Comparison of ENCODE assay signal across 9 mouse cellular contexts in the genomic region with DNA sequence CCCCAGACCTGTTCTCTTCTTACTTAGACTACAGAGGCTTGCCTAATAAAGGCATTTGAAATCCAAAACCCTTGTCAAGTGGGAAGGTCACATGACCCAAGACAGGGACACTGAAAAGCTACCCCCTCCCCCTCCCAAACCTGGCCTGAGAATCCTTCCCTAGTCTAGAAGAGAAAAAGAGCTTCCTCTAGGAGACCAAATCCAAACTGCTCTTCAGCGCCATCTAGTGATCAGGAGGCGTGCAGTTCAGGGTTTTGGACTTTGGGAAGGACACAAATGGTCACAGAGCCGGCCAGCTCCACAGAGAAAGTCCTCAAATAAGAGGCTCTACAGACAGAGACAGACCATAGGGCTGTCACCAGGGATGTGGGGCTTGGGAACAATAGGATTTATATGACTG. TPM values are rescaled to one million over a fixed set of nuclear protein-coding genes. Genes with fewer than 3 reads are reported as not detected.
DNase-seq lines count a peak whose midpoint lies in the region; ATAC-seq and TF ChIP-seq lines count a peak whose summit lies in the region.
"Had no signal": no experiment of that assay in that cellular context is flagged by ENCODE, and none has a peak within 500 bp of the region (broad histone marks: within the 10 kb centered on the region; RNA-seq: fewer than 3 reads in every experiment).

No protein-coding gene starts in this region.

- no peak overlapping the region for H3K4me2 ChIP-seq in lung, embryonic 14.5 days
- H3K4me2 ChIP-seq: lung, embryonic 15.5 days had no signal

- H3K9ac ChIP-seq in lung, embryonic 14.5 days: no peak overlapping the region
- H3K9ac ChIP-seq: lung, embryonic 15.5 days had no signal

- no peak; the same call in 1 of the 2 replicates for ATAC-seq in lung, embryonic 14.5 days (ENCODE audit: insufficient read depth)

- no peaks in the 10 kb centered on the region for H3K36me3 ChIP-seq in lung, embryonic 14.5 days (ENCODE audit: insufficient read depth)
- H3K36me3 ChIP-seq: lung, embryonic 15.5 days had no signal

- peak; percentile 37 for DNase-seq in CD4-positive helper T cell, adult 2 months (ENCODE audit: low read depth, low spot score)
- DNase-seq in R1 (ENCODE audit: low read depth, low spot score): peak; percentile 87
- peak; percentile 88 to 90 for DNase-seq in cerebellum, postnatal 14 days
- DNase-seq in gastrocnemius, postnatal 10 days: peak; percentile 64
- peak; percentile 64 for DNase-seq in large intestine, adult 2 months (ENCODE audit: low read depth, low spot score)
- peak; percentile 91 for DNase-seq in lung, embryonic 14.5 days
- peak; percentile 78 for DNase-seq in retina, adult 2 months (ENCODE audit: low read depth, low spot score)
- DNase-seq in urinary bladder, postnatal 36 days (ENCODE audit: low spot score in 2 of 2): peak; percentile 39 to 43

- no peak overlapping the region for H3K4me3 ChIP-seq in lung, embryonic 14.5 days (ENCODE audit: low read depth, low read length)
- H3K4me3 ChIP-seq: lung, embryonic 15.5 days had no signal

- no peaks in the 10 kb centered on the region for H3K27me3 ChIP-seq in lung, embryonic 14.5 days (ENCODE audit: insufficient read depth, low read length)
- H3K27me3 ChIP-seq: lung, embryonic 15.5 days had no signal

- WGBS in large intestine, adult 2 months: under 1% methylated on average over 3 of the region's 3 CpGs
- WGBS in lung, embryonic 14.5 days: 3% methylated on average over 3 of the region's 3 CpGs

- H3K4me1 ChIP-seq in lung, embryonic 14.5 days (ENCODE audit: insufficient read depth): no peaks in the 10 kb centered on the region
- H3K4me1 ChIP-seq: lung, embryonic 15.5 days had no signal

- H3K27ac ChIP-seq in lung, embryonic 14.5 days (ENCODE audit: low read depth): no peak overlapping the region
- H3K27ac ChIP-seq: lung, embryonic 15.5 days had no signal

- H3K9me3 ChIP-seq in lung, embryonic 14.5 days (ENCODE audit: low read depth, low read length): no peaks in the 10 kb centered on the region
- H3K9me3 ChIP-seq: lung, embryonic 15.5 days had no signal

- TF ChIP-seq CTCF in lung, embryonic 14.5 days (IDR thresholded peaks at IDR 0.05; ENCODE audit: low read depth): peak; percentile 88

RNA-seq across cellular contexts. Expression of a gene that starts 28.2 kb away (rescaled TPM):
- total RNA-seq in gastrocnemius, postnatal 10 days (2021): under 1 TPM; 0.14 to 0.32 TPM
- polyA plus RNA-seq in large intestine, adult 2 months (2012; rRNA removed): 0.16 and 0.29 TPM in 2 replicates
- 0.47 and 0.63 TPM in 2 replicates for polyA plus RNA-seq in lung, embryonic 14.5 days (2014; fragmentation: Nextera tagmentation; extraction: Ambion mirVana)

RNA-seq across cellular contexts. Expression of a gene that starts 31.6 kb away (rescaled TPM):
- total RNA-seq in gastrocnemius, postnatal 10 days (2021): 10 to 100 TPM; 14.5 to 17.9 TPM
- 11.1 and 12.0 TPM in 2 replicates for polyA plus RNA-seq in large intestine, adult 2 months (2012; rRNA removed)
- 44.5 and 48.2 TPM in 2 replicates for polyA plus RNA-seq in lung, embryonic 14.5 days (2014; fragmentation: Nextera tagmentation; extraction: Ambion mirVana)

RNA-seq across cellular contexts. Expression of a gene that starts 35.8 kb away (rescaled TPM):
- 1 to 10 TPM; 1.1 to 1.2 TPM for total RNA-seq in gastrocnemius, postnatal 10 days (2021)
- polyA plus RNA-seq in large intestine, adult 2 months (2012; rRNA removed): 4.4 and 8.8 TPM in 2 replicates
- polyA plus RNA-seq in lung, embryonic 14.5 days (2014; fragmentation: Nextera tagmentation; extraction: Ambion mirVana): 0.88 and 1.8 TPM in 2 replicates

Comparison
In these comparisons a context has a peak if more than half of its experiments do, and no peak if none do; other contexts are left out.
1. DNase-seq: peak in every context shown above with its lines; median percentile 91 in lung, embryonic 14.5 days; 89 in cerebellum, postnatal 14 days; 87 in R1; 78 in retina, adult 2 months; 64 in gastrocnemius, postnatal 10 days; 64 in large intestine, adult 2 months; 41 in urinary bladder, postnatal 36 days; 37 in CD4-positive helper T cell, adult 2 months.